Mouse (Mus musculus): Measurements from ENCODE around the gene Clstn1. TPM values are rescaled to one million over a fixed set of nuclear protein-coding genes. Genes with fewer than 3 reads are reported as not detected.
"Not testable (repeated sequence)": the region's sequence is repeated elsewhere in the genome, so short reads cannot be mapped to it uniquely, and the experiment has no call there.

The Clstn1 gene
- total and polyA plus RNA-seq, 3 experiments, result 25.6 to 88.3 (median 86.7) TPM

DNA sequence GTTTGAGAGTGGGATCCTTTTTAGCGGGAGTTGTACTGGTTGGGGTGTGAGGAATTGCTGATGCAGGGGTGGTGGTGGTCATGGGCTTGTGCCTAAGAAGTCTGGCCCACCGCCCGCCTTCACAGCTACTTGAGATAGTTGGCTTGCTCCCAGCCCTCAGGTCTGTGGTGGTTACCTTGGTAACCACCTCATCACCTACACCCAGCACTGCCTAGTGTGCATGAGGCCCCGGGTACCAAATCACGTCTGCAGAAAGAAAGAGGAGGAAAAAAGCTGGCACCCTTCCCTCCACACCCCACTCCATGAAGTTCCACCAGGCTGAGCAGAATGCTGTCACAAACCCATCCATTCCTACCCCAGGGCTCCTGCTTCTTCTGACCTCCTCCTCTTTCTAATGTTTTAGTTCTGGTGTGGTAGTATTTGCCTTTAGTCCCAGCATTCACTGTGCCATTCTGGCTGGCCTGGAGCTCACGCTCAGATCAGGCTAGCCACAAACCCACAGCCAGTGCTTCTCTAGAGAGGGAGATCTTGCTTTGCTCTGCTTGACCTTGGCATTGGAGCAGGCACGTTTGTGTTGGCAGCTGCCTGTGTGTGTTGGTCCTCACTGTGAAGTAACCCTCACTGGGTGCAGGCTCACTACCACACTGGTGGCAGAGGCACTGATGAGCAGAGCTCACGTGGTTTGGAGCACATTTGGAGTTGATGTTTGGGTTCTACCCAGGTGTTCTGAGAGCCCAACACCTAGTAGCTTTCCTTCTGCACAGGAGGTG is 23.2 kb downstream of the Clstn1 start:
- intact Hi-C loops (cut with DNase I), result loop anchor here (10.0 kb wide), 1 partner anchor 235 kb away; no protein-coding TSS in a partner anchor
- Histone ChIP-seq H3K4me3 (no peak overlapping the region), H3K9ac (ENCODE audit: low read depth, low read length) (no peak overlapping the region), H3K27ac (no peak overlapping the region), H3K36me3 (ENCODE audit: control insufficient read depth, insufficient read depth, low read length) (no peaks in the 10 kb centered on the region), H3K4me1 (ENCODE audit: control insufficient read depth, insufficient read depth, low read length) (peaks cover 6% of the 10 kb centered on the region), H3K79me2 (replicated peaks; ENCODE audit: control insufficient read depth, insufficient read depth, low read length) (no peaks in the 10 kb centered on the region), H3K27me3 (ENCODE audit: control insufficient read depth, insufficient read depth, low read length) (no peaks in the 10 kb centered on the region)
- TF ChIP-seq POLR2A (IDR thresholded peaks at IDR 0.05; ENCODE audit: insufficient read depth, low read depth, low read length) (no peak), EP300 (IDR thresholded peaks at IDR 0.05; ENCODE audit: insufficient read depth, low read depth, low read length) (no peak), CTCF (IDR thresholded peaks at IDR 0.05) (no peak)
- 75% methylated on average over 8 of the region's 8 CpGs for whole genome bisulfite sequencing
- no peak for DNase-seq

DNA sequence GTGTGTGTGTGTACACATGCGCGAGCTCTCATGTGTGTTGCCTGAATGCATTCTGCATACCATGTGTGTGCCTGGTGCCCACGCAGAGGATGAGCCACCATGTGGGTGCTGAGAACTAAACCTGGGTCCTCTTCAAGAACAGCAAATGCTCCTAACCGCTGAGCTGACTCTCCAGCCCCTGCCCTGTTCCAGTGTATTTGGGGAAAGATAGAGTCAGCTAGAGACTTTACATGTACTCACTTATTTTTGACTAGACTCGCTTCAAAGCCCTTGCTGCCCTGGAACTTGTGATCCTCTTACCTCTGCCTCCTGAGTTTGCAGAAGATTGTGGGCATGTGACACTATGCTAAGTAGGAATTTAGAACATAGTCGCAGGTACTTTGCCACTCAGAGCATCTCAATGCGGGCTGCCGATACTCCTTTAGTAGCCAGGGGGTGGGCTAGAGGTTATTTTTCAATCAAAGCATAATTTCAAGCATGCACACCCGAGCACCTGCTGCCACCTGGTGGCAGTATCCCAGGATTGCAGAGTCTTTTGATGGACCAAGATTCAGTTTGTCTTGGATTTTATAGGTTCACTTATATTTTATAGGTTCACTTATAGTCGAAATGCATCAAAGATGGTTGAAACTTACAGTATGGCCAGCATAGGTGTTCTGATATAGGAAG is 25.2 kb downstream of the Clstn1 start:
- 51% methylated on average over 10 of the region's 10 CpGs for WGBS
- DNase-seq, result peak; percentile 26 to 71
- no peaks in the 10 kb centered on the region for H3K27me3 ChIP-seq (ENCODE audit: control insufficient read depth, insufficient read depth, low read length)
- peaks cover 6% of the 10 kb centered on the region for H3K4me1 ChIP-seq (ENCODE audit: control insufficient read depth, insufficient read depth, low read length)
- H3K79me2 ChIP-seq (replicated peaks; ENCODE audit: control insufficient read depth, insufficient read depth, low read length), result no peaks in the 10 kb centered on the region
- H3K27ac ChIP-seq, result no peak overlapping the region
- no peak overlapping the region for H3K4me3 ChIP-seq
- H3K36me3 ChIP-seq (ENCODE audit: control insufficient read depth, insufficient read depth, low read length), result no peaks in the 10 kb centered on the region
- H3K9ac ChIP-seq (ENCODE audit: low read depth, low read length), result no peak overlapping the region
- TF ChIP-seq EP300 (IDR thresholded peaks at IDR 0.05; ENCODE audit: insufficient read depth, low read depth, low read length), result 0 out of 2 replicates have a peak, but pooled peaks have one; percentile 54
- no peak for TF ChIP-seq POLR2A (IDR thresholded peaks at IDR 0.05; ENCODE audit: insufficient read depth, low read depth, low read length)
- peak; percentile 98 for TF ChIP-seq CTCF (IDR thresholded peaks at IDR 0.05)
- intact Hi-C loops (cut with DNase I), result loop anchor here (1.0 to 10.0 kb wide), 2 partner anchors 62 to 237 kb away; no protein-coding TSS in a partner anchor

GRCm38 (mm10) chr4:149613497-149613896 is 27.2 kb downstream of the Clstn1 start:
- H3K9ac ChIP-seq (ENCODE audit: low read depth, low read length); DNase-seq; H3K36me3 ChIP-seq (ENCODE audit: control insufficient read depth, insufficient read depth, low read length); H3K4me1 ChIP-seq (ENCODE audit: control insufficient read depth, insufficient read depth, low read length); H3K27me3 ChIP-seq (ENCODE audit: control insufficient read depth, insufficient read depth, low read length); H3K79me2 ChIP-seq (replicated peaks; ENCODE audit: control insufficient read depth, insufficient read depth, low read length); H3K27ac ChIP-seq; H3K4me3 ChIP-seq: not testable (repeated sequence)
- intact Hi-C loops (cut with DNase I), result loop anchor here (10.0 kb wide), 1 partner anchor 239 kb away; no protein-coding TSS in a partner anchor
- WGBS, result 72% methylated on average over 6 of the region's 6 CpGs

DNA sequence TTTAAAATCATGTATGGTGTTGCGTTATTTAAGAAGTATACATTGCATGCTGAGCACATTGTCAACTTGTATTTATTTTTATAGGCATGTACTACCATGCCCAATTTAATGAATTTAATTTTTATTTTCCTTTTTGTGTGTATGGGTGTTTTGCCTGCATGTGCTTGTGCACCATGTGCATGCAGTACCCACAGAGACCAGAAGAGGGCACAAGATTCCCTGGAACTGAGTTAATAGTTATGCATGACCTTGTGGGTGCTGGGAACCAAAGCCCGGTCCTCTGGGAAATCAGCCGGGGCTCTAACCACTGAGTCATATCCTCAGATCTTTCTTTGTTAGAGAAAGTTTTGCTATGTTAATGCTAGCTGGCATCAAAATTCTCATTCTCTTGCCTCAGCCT is 28.6 kb downstream of the Clstn1 start:
- H3K79me2 ChIP-seq (replicated peaks; ENCODE audit: control insufficient read depth, insufficient read depth, low read length), result no peaks in the 10 kb centered on the region
- no peaks in the 10 kb centered on the region for H3K36me3 ChIP-seq (ENCODE audit: control insufficient read depth, insufficient read depth, low read length)
- intact Hi-C loops (cut with DNase I), result loop anchor here (10.0 kb wide), 1 partner anchor 240 kb away; no protein-coding TSS in a partner anchor
- no peaks in the 10 kb centered on the region for H3K4me1 ChIP-seq (ENCODE audit: control insufficient read depth, insufficient read depth, low read length)
- WGBS, result 95% methylated on average over 3 of the region's 3 CpGs
- H3K9ac ChIP-seq (ENCODE audit: low read depth, low read length), result no peak overlapping the region
- no peak overlapping the region for H3K27ac ChIP-seq
- H3K27me3 ChIP-seq (ENCODE audit: control insufficient read depth, insufficient read depth, low read length), result no peaks in the 10 kb centered on the region
- no peak for TF ChIP-seq EP300 (IDR thresholded peaks at IDR 0.05; ENCODE audit: insufficient read depth, low read depth, low read length)
- peak; percentile 35 for TF ChIP-seq CTCF (IDR thresholded peaks at IDR 0.05)
- TF ChIP-seq POLR2A (IDR thresholded peaks at IDR 0.05; ENCODE audit: insufficient read depth, low read depth, low read length), result no peak
- H3K4me3 ChIP-seq, result no peak overlapping the region
- no peak for DNase-seq

DNA sequence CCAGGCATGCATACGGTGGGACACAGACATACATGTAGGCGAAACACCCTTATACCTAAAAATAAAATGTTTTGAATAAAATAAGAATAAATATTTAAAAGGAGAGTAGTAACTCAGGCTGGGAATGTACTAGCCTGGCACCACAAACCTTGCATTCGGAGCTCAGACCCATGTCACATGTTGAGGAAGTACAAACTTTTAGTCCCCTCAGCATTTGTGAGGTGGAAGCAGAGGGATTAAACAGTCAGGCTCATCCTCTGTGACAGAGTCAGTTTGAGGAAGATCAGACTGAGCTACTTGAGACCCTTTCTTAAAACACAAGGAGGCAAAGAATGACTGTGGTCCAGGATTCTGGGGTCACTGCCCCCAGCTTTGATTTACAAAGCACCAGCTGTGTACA is 30.7 kb downstream of the Clstn1 start:
- not testable (repeated sequence) for H3K79me2 ChIP-seq (replicated peaks; ENCODE audit: control insufficient read depth, insufficient read depth, low read length); H3K27ac ChIP-seq; H3K9ac ChIP-seq (ENCODE audit: low read depth, low read length); DNase-seq; H3K4me1 ChIP-seq (ENCODE audit: control insufficient read depth, insufficient read depth, low read length); H3K4me3 ChIP-seq; H3K27me3 ChIP-seq (ENCODE audit: control insufficient read depth, insufficient read depth, low read length); H3K36me3 ChIP-seq (ENCODE audit: control insufficient read depth, insufficient read depth, low read length)
- intact Hi-C loops (cut with DNase I), result loop anchor here (10.0 kb wide), 1 partner anchor 242 kb away; no protein-coding TSS in a partner anchor
- 81% methylated on average over 3 of the region's 3 CpGs for WGBS

DNA sequence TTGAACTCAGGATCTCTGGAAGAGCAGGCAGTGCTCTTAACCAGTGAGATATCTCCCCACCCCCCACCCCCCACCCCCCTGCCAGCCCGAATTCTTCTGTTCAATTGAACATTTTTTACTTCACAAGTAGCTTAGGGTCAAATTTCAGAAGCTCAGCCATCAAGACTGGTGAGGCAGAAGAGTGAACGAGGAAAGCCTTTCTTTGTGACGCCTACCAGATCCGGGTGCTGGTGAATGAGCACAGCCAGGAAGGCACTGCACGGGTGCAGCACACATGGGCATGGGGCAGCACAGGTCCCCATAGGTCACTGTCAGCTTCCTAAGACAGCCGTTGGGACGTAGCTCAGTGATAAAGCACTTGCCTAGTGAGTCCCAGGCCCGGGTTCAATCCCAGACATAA is 33.7 kb downstream of the Clstn1 start:
- H3K4me1 ChIP-seq (ENCODE audit: control insufficient read depth, insufficient read depth, low read length), result no peaks in the 10 kb centered on the region
- H3K27me3 ChIP-seq (ENCODE audit: control insufficient read depth, insufficient read depth, low read length), result no peaks in the 10 kb centered on the region
- H3K9ac ChIP-seq (ENCODE audit: low read depth, low read length), result no peak overlapping the region
- 74% methylated on average over 8 of the region's 8 CpGs for WGBS
- peaks cover 2% of the 10 kb centered on the region; the same call in 1 of the 2 replicates for H3K79me2 ChIP-seq (replicated peaks; ENCODE audit: control insufficient read depth, insufficient read depth, low read length)
- TF ChIP-seq POLR2A (IDR thresholded peaks at IDR 0.05; ENCODE audit: insufficient read depth, low read depth, low read length) (no peak), CTCF (IDR thresholded peaks at IDR 0.05) (no peak)
- no peak for DNase-seq
- no peak overlapping the region for H3K4me3 ChIP-seq
- no peak overlapping the region for H3K27ac ChIP-seq
- intact Hi-C loops (cut with DNase I), result loop anchor here (10.0 kb wide), 1 partner anchor 245 kb away; no protein-coding TSS in a partner anchor
- H3K36me3 ChIP-seq (ENCODE audit: control insufficient read depth, insufficient read depth, low read length), result no peaks in the 10 kb centered on the region

Data from heart, adult 2 months (tissue).